Mouse (Mus musculus): ENCODE data around the gene Map3k1. TPM values are rescaled to one million over a fixed set of nuclear protein-coding genes. Genes with fewer than 3 reads are reported as not detected.
A peak's percentile ranks its signal among the peaks of the same experiment; 100 is the strongest.

The Map3k1 gene
- polyA plus RNA-seq, 1 experiment from 2014 or later: 13.3 TPM

DNA sequence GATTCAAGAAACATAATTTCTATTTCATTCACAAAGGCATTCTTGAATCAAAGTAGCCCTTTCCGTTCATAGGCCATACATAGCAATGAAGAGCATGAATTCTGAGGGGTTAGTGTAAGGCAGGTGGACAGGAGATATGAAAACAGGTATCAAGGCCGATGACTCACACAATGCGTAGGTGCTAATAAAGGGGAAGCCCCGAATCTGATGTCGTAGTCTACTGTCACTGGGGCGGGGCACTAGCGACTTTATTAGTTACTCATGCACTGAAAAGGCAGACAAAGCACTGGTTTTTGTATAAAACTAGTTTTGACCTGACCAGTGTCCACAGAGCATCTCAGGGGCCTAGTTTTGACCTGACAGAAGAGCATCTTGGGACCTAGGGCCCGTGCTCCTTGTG lies 36.7 kb downstream of the Map3k1 start:
- no peak for ATAC-seq (ENCODE audit: low FRiP score, low TSS enrichment)
- H3K36me3 ChIP-seq (ENCODE audit: control insufficient read depth, insufficient read depth, low read length): peaks cover 17% of the 10 kb centered on the region
- no peak overlapping the region for H3K4me2 ChIP-seq (replicated peaks; ENCODE audit: low read depth)
- no peak overlapping the region for H3K4me3 ChIP-seq (ENCODE audit: low read depth, low read length)
- no peak for DNase-seq (ENCODE audit: low spot score)
- H3K27ac ChIP-seq (replicated peaks): no peak overlapping the region
- no peak overlapping the region for H3K9ac ChIP-seq (ENCODE audit: low read length)
- TF ChIP-seq CTCF (IDR thresholded peaks at IDR 0.05; ENCODE audit: low read depth): no peak
- no peak for TF ChIP-seq EP300 (optimal IDR thresholded peaks at IDR 0.05)
- H3K27me3 ChIP-seq (ENCODE audit: control insufficient read depth, insufficient read depth, low read length): no peaks in the 10 kb centered on the region
- 80% methylated on average over 8 of the region's 8 CpGs for WGBS
- H3K9me3 ChIP-seq (ENCODE audit: control insufficient read depth, low read length): no peaks in the 10 kb centered on the region
- H3K4me1 ChIP-seq (replicated peaks; ENCODE audit: control insufficient read depth, insufficient read depth): no peaks in the 10 kb centered on the region

DNA sequence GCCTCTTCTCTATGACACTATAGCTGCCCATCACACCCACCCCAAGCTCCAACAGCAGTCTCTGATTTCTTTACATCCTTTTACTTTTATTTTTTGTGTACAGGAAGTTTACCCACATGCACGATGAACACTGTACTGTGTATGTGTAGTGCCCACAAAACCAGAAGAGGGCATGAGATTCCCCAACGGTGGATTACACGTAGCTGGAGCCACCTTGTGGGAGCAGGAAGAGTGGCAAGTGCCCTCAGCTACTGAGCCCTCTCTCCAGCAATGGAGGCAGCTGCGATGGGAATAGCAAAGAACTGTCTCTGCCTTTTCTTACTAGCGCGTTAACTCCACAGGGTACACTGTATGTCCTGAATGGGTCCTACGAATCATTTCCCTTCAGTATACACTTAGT lies 37.6 kb downstream of the Map3k1 start:
- Histone ChIP-seq H3K4me2 (replicated peaks; ENCODE audit: low read depth) (no peak overlapping the region), H3K9me3 (ENCODE audit: control insufficient read depth, low read length) (no peaks in the 10 kb centered on the region), H3K27me3 (ENCODE audit: control insufficient read depth, insufficient read depth, low read length) (no peaks in the 10 kb centered on the region), H3K4me1 (replicated peaks; ENCODE audit: control insufficient read depth, insufficient read depth) (no peaks in the 10 kb centered on the region), H3K9ac (ENCODE audit: low read length) (no peak overlapping the region), H3K27ac (replicated peaks) (no peak overlapping the region), H3K4me3 (ENCODE audit: low read depth, low read length) (no peak overlapping the region), H3K36me3 (ENCODE audit: control insufficient read depth, insufficient read depth, low read length) (peaks cover 23% of the 10 kb centered on the region)
- peak; percentile 68 for DNase-seq (ENCODE audit: low spot score)
- TF ChIP-seq EP300 (optimal IDR thresholded peaks at IDR 0.05) (no peak), CTCF (IDR thresholded peaks at IDR 0.05; ENCODE audit: low read depth) (peak; percentile 92)
- WGBS: 49% methylated on average over 7 of the region's 7 CpGs
- ATAC-seq (ENCODE audit: low FRiP score, low TSS enrichment): peak; percentile 80

GRCm38 (mm10) chr13:111770776-111771175 lies 38.0 kb downstream of the Map3k1 start:
- no peak overlapping the region for H3K27ac ChIP-seq (replicated peaks)
- TF ChIP-seq EP300 (optimal IDR thresholded peaks at IDR 0.05) (no peak), CTCF (IDR thresholded peaks at IDR 0.05; ENCODE audit: low read depth) (no peak)
- H3K9me3 ChIP-seq (ENCODE audit: control insufficient read depth, low read length): no peaks in the 10 kb centered on the region
- DNase-seq (ENCODE audit: low spot score) (no peak), ATAC-seq (ENCODE audit: low FRiP score, low TSS enrichment) (peak; percentile 76)
- 76% methylated on average over 9 of the region's 9 CpGs for WGBS
- no peaks in the 10 kb centered on the region for H3K4me1 ChIP-seq (replicated peaks; ENCODE audit: control insufficient read depth, insufficient read depth)
- peaks cover 24% of the 10 kb centered on the region for H3K36me3 ChIP-seq (ENCODE audit: control insufficient read depth, insufficient read depth, low read length)
- H3K27me3 ChIP-seq (ENCODE audit: control insufficient read depth, insufficient read depth, low read length): no peaks in the 10 kb centered on the region
- H3K9ac ChIP-seq (ENCODE audit: low read length): no peak overlapping the region
- no peak overlapping the region for H3K4me2 ChIP-seq (replicated peaks; ENCODE audit: low read depth)
- H3K4me3 ChIP-seq (ENCODE audit: low read depth, low read length): no peak overlapping the region

GRCm38 (mm10) chr13:111762526-111762925 lies 46.3 kb downstream of the Map3k1 start:
- Histone ChIP-seq H3K9ac (ENCODE audit: low read length) (no peak overlapping the region), H3K4me1 (replicated peaks; ENCODE audit: control insufficient read depth, insufficient read depth) (no peaks in the 10 kb centered on the region), H3K27me3 (ENCODE audit: control insufficient read depth, insufficient read depth, low read length) (no peaks in the 10 kb centered on the region), H3K4me3 (ENCODE audit: low read depth, low read length) (no peak overlapping the region), H3K27ac (replicated peaks) (no peak overlapping the region), H3K36me3 (ENCODE audit: control insufficient read depth, insufficient read depth, low read length) (peaks cover 53% of the 10 kb centered on the region), H3K4me2 (replicated peaks; ENCODE audit: low read depth) (no peak overlapping the region), H3K9me3 (ENCODE audit: control insufficient read depth, low read length) (no peaks in the 10 kb centered on the region)
- TF ChIP-seq EP300 (optimal IDR thresholded peaks at IDR 0.05) (no peak), CTCF (IDR thresholded peaks at IDR 0.05; ENCODE audit: low read depth) (no peak)
- DNase-seq (ENCODE audit: low spot score) (no peak), ATAC-seq (ENCODE audit: low FRiP score, low TSS enrichment) (no peak)
- 89% methylated on average over 12 of the region's 12 CpGs for WGBS

DNA sequence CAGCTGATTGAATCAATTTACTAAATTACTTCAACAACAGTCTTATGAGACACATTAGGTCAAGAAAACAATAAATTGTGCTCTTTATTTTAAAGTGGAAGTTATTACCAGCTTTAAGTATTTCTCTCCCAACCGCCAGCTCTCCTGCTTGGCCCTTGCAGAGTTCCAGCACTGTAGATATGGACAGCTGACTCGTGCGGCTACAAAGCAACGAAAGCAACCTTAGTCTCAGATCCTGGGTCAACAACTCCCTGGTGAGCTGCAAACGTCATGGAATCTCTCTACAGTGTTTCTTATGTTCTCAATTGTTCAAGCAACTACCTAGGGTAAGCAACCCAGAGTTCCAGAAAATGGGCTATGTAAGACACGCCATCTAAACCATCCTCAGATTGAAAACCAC lies 51.8 kb downstream of the Map3k1 start:
- peaks cover 57% of the 10 kb centered on the region for H3K36me3 ChIP-seq (ENCODE audit: control insufficient read depth, insufficient read depth, low read length)
- no peak overlapping the region for H3K4me2 ChIP-seq (replicated peaks; ENCODE audit: low read depth)
- no peak overlapping the region for H3K9ac ChIP-seq (ENCODE audit: low read length)
- no peaks in the 10 kb centered on the region for H3K9me3 ChIP-seq (ENCODE audit: control insufficient read depth, low read length)
- no peaks in the 10 kb centered on the region for H3K27me3 ChIP-seq (ENCODE audit: control insufficient read depth, insufficient read depth, low read length)
- no peak for DNase-seq (ENCODE audit: low spot score)
- TF ChIP-seq EP300 (optimal IDR thresholded peaks at IDR 0.05): no peak
- TF ChIP-seq CTCF (IDR thresholded peaks at IDR 0.05; ENCODE audit: low read depth): no peak
- ATAC-seq (ENCODE audit: low FRiP score, low TSS enrichment): no peak
- H3K27ac ChIP-seq (replicated peaks): no peak overlapping the region
- no peaks in the 10 kb centered on the region for H3K4me1 ChIP-seq (replicated peaks; ENCODE audit: control insufficient read depth, insufficient read depth)
- no peak overlapping the region for H3K4me3 ChIP-seq (ENCODE audit: low read depth, low read length)
- 92% methylated on average over 6 of the region's 6 CpGs for WGBS

GRCm38 (mm10) chr13:111755937-111756336 lies 52.9 kb downstream of the Map3k1 start:
- Histone ChIP-seq H3K9ac (ENCODE audit: low read length) (no peak overlapping the region), H3K9me3 (ENCODE audit: control insufficient read depth, low read length) (no peaks in the 10 kb centered on the region), H3K4me3 (ENCODE audit: low read depth, low read length) (no peak overlapping the region), H3K36me3 (ENCODE audit: control insufficient read depth, insufficient read depth, low read length) (peaks cover 62% of the 10 kb centered on the region), H3K27ac (replicated peaks) (no peak overlapping the region), H3K4me1 (replicated peaks; ENCODE audit: control insufficient read depth, insufficient read depth) (no peaks in the 10 kb centered on the region), H3K4me2 (replicated peaks; ENCODE audit: low read depth) (no peak overlapping the region), H3K27me3 (ENCODE audit: control insufficient read depth, insufficient read depth, low read length) (no peaks in the 10 kb centered on the region)
- DNase-seq (ENCODE audit: low spot score) (no peak), ATAC-seq (ENCODE audit: low FRiP score, low TSS enrichment) (no peak)
- no peak for TF ChIP-seq CTCF (IDR thresholded peaks at IDR 0.05; ENCODE audit: low read depth)
- no peak for TF ChIP-seq EP300 (optimal IDR thresholded peaks at IDR 0.05)
- WGBS: 96% methylated on average over 15 of the region's 15 CpGs

Data from stomach, postnatal 0 days (tissue).